Comparison of ENCODE assay signal across 10 mouse cellular contexts in the genomic region with DNA sequence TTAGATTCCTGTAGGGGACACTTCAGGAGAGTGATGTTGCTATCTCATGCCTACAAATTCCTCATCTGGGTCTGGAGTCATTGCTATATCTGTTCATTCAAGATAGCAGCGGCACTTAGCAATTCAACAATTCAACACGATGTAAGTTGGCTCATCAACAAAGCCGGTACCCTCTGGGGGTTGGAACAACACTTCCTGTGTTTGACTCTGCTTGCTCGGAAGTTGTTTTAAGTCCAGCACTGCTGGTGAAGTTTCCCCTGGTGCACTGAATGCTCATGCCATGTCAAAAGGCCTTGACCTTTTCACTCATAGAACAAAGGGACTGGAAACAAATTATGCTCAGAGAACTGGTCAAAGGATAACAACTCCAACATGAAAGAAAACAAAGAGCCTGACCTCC.
DNase-seq lines count a peak whose midpoint lies in the region; ATAC-seq lines count a peak whose summit lies in the region.
"Had no signal": no experiment of that assay in that cellular context is flagged by ENCODE, and none has a peak within 500 bp of the region (broad histone marks: within the 10 kb centered on the region; RNA-seq: fewer than 3 reads in every experiment).

No protein-coding gene starts in this region.

- H3K4me1 ChIP-seq in forebrain, embryonic 11.5 days (replicated peaks; ENCODE audit: control insufficient read depth, insufficient read depth, low read length): peaks cover 3% of the 10 kb centered on the region; the same call in 1 of the 2 replicates
- H3K4me1 ChIP-seq in forebrain, embryonic 15.5 days: no peaks in the 10 kb centered on the region
- no peaks in the 10 kb centered on the region for H3K4me1 ChIP-seq in kidney, embryonic 15.5 days
- H3K4me1 ChIP-seq: embryonic facial prominence, embryonic 12.5 days had no signal

- H3K4me3 ChIP-seq in forebrain, embryonic 11.5 days (ENCODE audit: low read depth, low read length): no peak overlapping the region
- no peak overlapping the region for H3K4me3 ChIP-seq in forebrain, embryonic 15.5 days
- H3K4me3 ChIP-seq in kidney, embryonic 15.5 days (replicated peaks): no peak overlapping the region
- H3K4me3 ChIP-seq: embryonic facial prominence, embryonic 12.5 days had no signal

- no peaks in the 10 kb centered on the region for H3K27me3 ChIP-seq in forebrain, embryonic 11.5 days (ENCODE audit: control insufficient read depth, insufficient read depth, low read length)
- H3K27me3 ChIP-seq in forebrain, embryonic 15.5 days: no peaks in the 10 kb centered on the region
- H3K27me3 ChIP-seq in kidney, embryonic 15.5 days: no peaks in the 10 kb centered on the region
- H3K27me3 ChIP-seq: embryonic facial prominence, embryonic 12.5 days had no signal

- peak; percentile 37; the same call in 1 of the 2 replicates for ATAC-seq in forebrain, embryonic 11.5 days (replicated peaks; ENCODE audit: low FRiP score)
- no peak for ATAC-seq in forebrain, embryonic 15.5 days (replicated peaks)
- ATAC-seq in kidney, embryonic 15.5 days (replicated peaks; ENCODE audit: low FRiP score): no peak

- H3K9ac ChIP-seq in forebrain, embryonic 11.5 days (ENCODE audit: low read length): no peak overlapping the region
- no peak overlapping the region for H3K9ac ChIP-seq in forebrain, embryonic 15.5 days (replicated peaks)
- H3K9ac ChIP-seq in kidney, embryonic 15.5 days: no peak overlapping the region
- H3K9ac ChIP-seq: embryonic facial prominence, embryonic 12.5 days had no signal

- intact Hi-C loops in gastrocnemius, postnatal 14 days (cut with DNase I; ENCODE audit: low total_unique reads): no loop called here

- H3K4me2 ChIP-seq in forebrain, embryonic 11.5 days (ENCODE audit: low read depth, low read length, severe bottlenecking): no peak overlapping the region
- no peak overlapping the region for H3K4me2 ChIP-seq in forebrain, embryonic 15.5 days (replicated peaks)
- H3K4me2 ChIP-seq in kidney, embryonic 15.5 days: no peak overlapping the region
- H3K4me2 ChIP-seq: embryonic facial prominence, embryonic 12.5 days had no signal

- WGBS in forebrain, embryonic 11.5 days: 6% methylated on average over 4 of the region's 4 CpGs
- 11% methylated on average over 4 of the region's 4 CpGs for WGBS in forebrain, embryonic 15.5 days
- 34% methylated on average over 4 of the region's 4 CpGs for WGBS in kidney, embryonic 15.5 days

- H3K9me3 ChIP-seq in forebrain, embryonic 11.5 days (ENCODE audit: control insufficient read depth, low read length): no peaks in the 10 kb centered on the region
- H3K9me3 ChIP-seq in forebrain, embryonic 15.5 days: no peaks in the 10 kb centered on the region
- no peaks in the 10 kb centered on the region for H3K9me3 ChIP-seq in kidney, embryonic 15.5 days (replicated peaks)
- H3K9me3 ChIP-seq: embryonic facial prominence, embryonic 12.5 days had no signal

- no peak overlapping the region for H3K27ac ChIP-seq in forebrain, embryonic 11.5 days (ENCODE audit: low read depth, low read length)
- H3K27ac ChIP-seq in forebrain, embryonic 15.5 days (replicated peaks): no peak overlapping the region
- H3K27ac ChIP-seq in kidney, embryonic 15.5 days: no peak overlapping the region
- H3K27ac ChIP-seq: embryonic facial prominence, embryonic 12.5 days had no signal

- DNase-seq in forebrain, embryonic 11.5 days (ENCODE audit: low spot score): no peak
- peak; percentile 43 for DNase-seq in thymus, postnatal 14 days
- DNase-seq in thymus, postnatal 4 days: no peak
- DNase-seq in lung, postnatal 25 days (ENCODE audit: low spot score): peak; percentile 4
- no peak for DNase-seq in cerebellum, adult 11 months
- DNase-seq in gastrocnemius, postnatal 14 days: no peak
- DNase-seq: kidney, postnatal 36 days had no signal

- no peaks in the 10 kb centered on the region for H3K36me3 ChIP-seq in forebrain, embryonic 11.5 days (ENCODE audit: control insufficient read depth, insufficient read depth, low read length)
- H3K36me3 ChIP-seq in forebrain, embryonic 15.5 days: no peaks in the 10 kb centered on the region
- no peaks in the 10 kb centered on the region for H3K36me3 ChIP-seq in kidney, embryonic 15.5 days
- H3K36me3 ChIP-seq: embryonic facial prominence, embryonic 12.5 days had no signal

Comparison
In these comparisons a context has a peak if more than half of its experiments do, and no peak if none do; other contexts are left out.
1. DNase-seq: peak in thymus, postnatal 14 days (single experiment) and lung, postnatal 25 days (single experiment); none in forebrain, embryonic 11.5 days (single experiment), thymus, postnatal 4 days (single experiment), cerebellum, adult 11 months (single experiment) and gastrocnemius, postnatal 14 days (single experiment).